In the genomic region with DNA sequence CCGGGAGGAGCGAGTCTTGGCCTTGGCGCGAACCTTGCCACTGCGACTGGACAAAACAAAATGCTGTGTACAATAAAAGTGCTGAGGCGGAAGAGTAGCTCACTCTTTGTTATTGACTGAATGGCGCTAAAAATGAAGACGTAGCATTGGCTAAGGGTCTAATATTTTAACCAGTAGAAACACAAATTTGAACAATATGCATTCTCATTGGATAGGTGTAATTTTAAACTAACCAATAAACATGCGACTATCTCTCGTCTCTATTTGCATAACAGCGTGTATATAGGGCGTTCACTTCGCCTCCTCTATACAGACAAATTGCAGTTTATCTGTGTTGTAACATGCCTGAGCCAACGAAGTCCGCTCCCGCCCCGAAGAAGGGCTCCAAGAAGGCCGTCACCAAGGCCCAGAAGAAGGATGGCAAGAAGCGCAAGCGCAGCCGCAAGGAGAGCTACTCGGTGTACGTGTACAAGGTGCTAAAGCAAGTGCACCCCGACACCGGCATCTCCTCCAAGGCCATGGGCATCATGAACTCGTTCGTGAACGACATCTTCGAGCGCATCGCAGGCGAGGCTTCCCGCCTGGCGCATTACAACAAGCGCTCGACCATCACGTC, we compare ENCODE assay signal across 8 mouse cellular contexts. TPM values are rescaled to one million over a fixed set of nuclear protein-coding genes. Genes with fewer than 3 reads are reported as not detected.
DNase-seq lines count a peak whose midpoint lies in the region; ATAC-seq lines count a peak whose summit lies in the region.
"Not testable (repeated sequence)": the region's sequence is repeated elsewhere in the genome, so short reads cannot be mapped to it uniquely, and the experiment has no call there.

A gene (plus strand): TSS at position 288 of the 616 bp plus-strand sequence.

- peak within 1 kb of the TSS; percentile 45 for H3K4me3 ChIP-seq in hindbrain, embryonic 16.5 days (ENCODE audit: low read length)

- not testable (repeated sequence) for H3K9me3 ChIP-seq in hindbrain, embryonic 16.5 days (ENCODE audit: control insufficient read depth, low read length)

- ATAC-seq in activated CD4-positive, CD25-positive, alpha-beta regulatory T cell, adult 4 months: peak; percentile 94
- ATAC-seq in common myeloid progenitor, adult 5-6 weeks (replicated peaks; ENCODE audit: low read depth, poor library complexity, severe bottlenecking): peak; percentile 92
- peak; percentile 98 for ATAC-seq in hindbrain, embryonic 16.5 days

- H3K4me1 ChIP-seq in hindbrain, embryonic 16.5 days (ENCODE audit: control insufficient read depth, insufficient read depth, low read depth, low read length): peaks cover 18% of the 10 kb centered on the region

- WGBS in hindbrain, embryonic 16.5 days: 0% methylated on average over 31 of the region's 37 CpGs

- peak; percentile 35 for DNase-seq in gastrocnemius, adult 18-20 months (ENCODE audit: low spot score)
- DNase-seq in layer of hippocampus, postnatal 36 days: peak; percentile 54 to 56
- DNase-seq in lung, postnatal 14 days: peak; percentile 57
- peak; percentile 69 for DNase-seq in retina, adult 2 months (ENCODE audit: low read depth, low spot score)
- DNase-seq in thymus, postnatal 36 days: peak; percentile 68 to 75

- not testable (repeated sequence) for H3K27me3 ChIP-seq in hindbrain, embryonic 16.5 days (replicated peaks; ENCODE audit: control insufficient read depth, insufficient read depth, low read length)

- peak within 1 kb of the TSS; percentile 70 for H3K4me2 ChIP-seq in hindbrain, embryonic 16.5 days (ENCODE audit: low read length)

- peak within 1 kb of the TSS; percentile 59 for H3K9ac ChIP-seq in hindbrain, embryonic 16.5 days (ENCODE audit: low read depth, low read length)

- H3K36me3 ChIP-seq in hindbrain, embryonic 16.5 days (ENCODE audit: control insufficient read depth, insufficient read depth, low read length): not testable (repeated sequence)

- H3K27ac ChIP-seq in hindbrain, embryonic 16.5 days (ENCODE audit: low read depth, low read length): peak within 1 kb of the TSS; percentile 81

RNA-seq across cellular contexts. Expression of the gene that starts here (rescaled TPM):
- 1 to 10 TPM; 2.4 to 2.8 TPM for polyA plus RNA-seq in activated CD4-positive, CD25-positive, alpha-beta regulatory T cell, adult 4 months (2017; shearing (Covaris generic))
- 379 and 469 TPM in 2 replicates for total RNA-seq in common myeloid progenitor, adult 5-6 weeks (2017)
- total RNA-seq in gastrocnemius, adult 18-20 months (2021): not detected
- 0.50 and 1.2 TPM in 2 replicates for polyA plus RNA-seq in hindbrain, embryonic 16.5 days (2015; fragmentation: Nextera tagmentation; extraction: Ambion mirVana)
- 1 to 10 TPM; 4.3 to 6.2 TPM for total RNA-seq in layer of hippocampus, postnatal 36 days (2021)

Comparison
In these comparisons a context has a peak if more than half of its experiments do, and no peak if none do; other contexts are left out.
1. Peak in every context shown above with its lines: DNase-seq, ATAC-seq, H3K4me3 ChIP-seq and H3K27ac ChIP-seq.
2. RNA of the gene that starts here (total RNA-seq): 379 to 469 TPM in common myeloid progenitor, adult 5-6 weeks; 4.3 to 6.2 TPM in layer of hippocampus, postnatal 36 days and not detected in gastrocnemius, adult 18-20 months; every median in the first group is over 10 times any median in the second.
3. Peak in DNase-seq in gastrocnemius, adult 18-20 months; RNA of the gene not detected or under 1 TPM.